Mouse (Mus musculus) adrenal gland, postnatal 36 days (tissue): Measurements from ENCODE around the gene Ocel1. TPM values are rescaled to one million over a fixed set of nuclear protein-coding genes. Genes with fewer than 3 reads are reported as not detected.

Experiments used
- DNase-seq, 2 experiments: peaks; one replicate each; pipeline ENCODE4 v3.0.0; 2021; ENCODE audit warnings: mixed read lengths in 1 of 2
- total RNA-seq, 2 experiments: library from RNA; stranded (reverse); gene quantifications; 2 replicates each; pipeline ENCODE4 v1.2.3; 2021

Ocel1 gene
- total RNA-seq, 2 experiments from 2014 or later = 16.6 to 22.1 TPM

- DNase-seq = no peak
Observed at GRCm38 (mm10) chr8:71379512-71380075, 8.5 kb downstream of the Ocel1 start.

- DNase-seq = peak; percentile 48 to 73
Observed at GRCm38 (mm10) chr8:71380178-71381171, 9.4 kb downstream of the Ocel1 start.

GRCm38 (mm10) chr8:71381421-71381970 lies 10.4 kb downstream of the Ocel1 start, which contains the start of gene Nr2f6:
Nr2f6 (minus strand) TSS chr8:71381960.
- DNase-seq = peak; percentile 66 to 82

GRCm38 (mm10) chr8:71381971-71382961 lies 11.2 kb downstream of the Ocel1 start:
- DNase-seq = peak; percentile 92 to 95

- DNase-seq = peak in 1 of 2 experiments; percentile 68
Observed at GRCm38 (mm10) chr8:71383396-71383795, 12.3 kb downstream of the Ocel1 start.

- no peak for DNase-seq
Observed at GRCm38 (mm10) chr8:71383860-71384259, 12.8 kb downstream of the Ocel1 start.

- no peak for DNase-seq
Observed at GRCm38 (mm10) chr8:71385212-71385835, 14.2 kb downstream of the Ocel1 start.

GRCm38 (mm10) chr8:71388267-71388666 lies 17.2 kb downstream of the Ocel1 start:
- no peak for DNase-seq

GRCm38 (mm10) chr8:71391696-71392095 lies 20.6 kb downstream of the Ocel1 start:
- no peak for DNase-seq

- DNase-seq = no peak
Observed at GRCm38 (mm10) chr8:71392391-71392790, 21.3 kb downstream of the Ocel1 start.

- peak; percentile 54 to 68 for DNase-seq
Observed at GRCm38 (mm10) chr8:71392871-71393270, 21.8 kb downstream of the Ocel1 start.

- DNase-seq = no peak
Observed at GRCm38 (mm10) chr8:71394481-71394880, 23.4 kb downstream of the Ocel1 start.

GRCm38 (mm10) chr8:71395071-71395470 lies 24.0 kb downstream of the Ocel1 start:
- DNase-seq = no peak

GRCm38 (mm10) chr8:71395629-71396028 lies 24.5 kb downstream of the Ocel1 start, which contains the start of gene Ushbp1:
Ushbp1 (minus strand) TSS chr8:71395802.
- DNase-seq = peak in 1 of 2 experiments; percentile 57

GRCm38 (mm10) chr8:71396639-71397305 lies 25.7 kb downstream of the Ocel1 start, which contains the start of gene Babam1:
Babam1 (plus strand) TSS chr8:71396861.
- peak; percentile 94 to 95 for DNase-seq

GRCm38 (mm10) chr8:71397701-71398100 lies 26.6 kb downstream of the Ocel1 start:
- no peak for DNase-seq

- no peak for DNase-seq
Observed at GRCm38 (mm10) chr8:71400826-71401225, 29.7 kb downstream of the Ocel1 start.

GRCm38 (mm10) chr8:71401454-71401853 lies 30.4 kb downstream of the Ocel1 start:
- no peak for DNase-seq

GRCm38 (mm10) chr8:71402446-71402964 lies 31.4 kb downstream of the Ocel1 start:
- DNase-seq = no peak
